Mouse (Mus musculus): ENCODE measurements around the gene Wbp11. TPM values are rescaled to one million over a fixed set of nuclear protein-coding genes. Genes with fewer than 3 reads are reported as not detected.

Wbp11 gene
- polyA plus RNA-seq, 2 experiments: 96.5 to 100 TPM

DNA sequence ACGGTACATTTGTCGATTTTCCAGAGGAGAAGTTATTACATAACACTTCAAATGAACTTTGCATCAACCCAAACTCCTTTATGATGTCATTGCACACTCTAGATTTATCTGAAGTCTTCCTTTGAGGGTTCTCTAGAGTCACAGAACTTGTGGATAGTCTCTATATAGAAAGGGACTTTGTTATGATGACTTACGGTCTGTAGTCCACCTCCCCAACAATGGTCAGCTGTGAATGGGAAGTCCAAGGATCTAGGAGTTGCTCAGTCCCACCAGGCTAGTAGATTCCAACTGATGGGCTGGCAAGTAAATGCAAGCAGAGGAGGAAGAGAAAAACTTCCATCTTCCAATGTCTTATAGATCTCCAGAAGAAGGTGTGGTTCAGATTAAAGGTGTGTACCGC is 648 bp upstream of the Wbp11 start:
- peak overlapping the region; percentile 100 for H3K4me3 ChIP-seq (replicated peaks; ENCODE audit: low read length)
- H3K9ac ChIP-seq (ENCODE audit: low read depth, low read length, severe bottlenecking): peak overlapping the region; percentile 55
- H3K27ac ChIP-seq (replicated peaks; ENCODE audit: low read depth, low read length): peak overlapping the region; percentile 82
- no peak for TF ChIP-seq POLR2A (IDR thresholded peaks at IDR 0.05; ENCODE audit: borderline replicate concordance, extremely low read depth, insufficient read depth, insufficient read length)
- no peaks in the 10 kb centered on the region for H3K27me3 ChIP-seq (ENCODE audit: control insufficient read depth, insufficient read depth, low read length)
- H3K4me2 ChIP-seq (replicated peaks; ENCODE audit: low read depth, low read length, severe bottlenecking): peak overlapping the region; percentile 50
- no peaks in the 10 kb centered on the region for H3K9me3 ChIP-seq (ENCODE audit: control insufficient read depth, low read length)
- H3K4me1 ChIP-seq (ENCODE audit: control insufficient read depth, insufficient read depth, low read length): 0 out of 2 replicates have a peak, but pooled peaks cover 3% of the 10 kb centered on the region
- 33% methylated on average over 4 of the region's 4 CpGs for WGBS
- peaks cover 19% of the 10 kb centered on the region for H3K36me3 ChIP-seq (ENCODE audit: control insufficient read depth, insufficient read depth, low read length)
- ATAC-seq (ENCODE audit: low FRiP score, low read depth) (no peak), DNase-seq (ENCODE audit: low spot score) (no peak)

GRCm38 (mm10) chr6:136827516-136827880 is 535 bp downstream of the Wbp11 start, which contains the start of gene BC049715:
BC049715 (plus strand) TSS chr6:136827626.
- WGBS: under 1% methylated on average over 33 of the region's 34 CpGs
- Histone ChIP-seq H3K4me3 (replicated peaks; ENCODE audit: low read length) (peak within 1 kb of the TSS; percentile 100), H3K27ac (replicated peaks; ENCODE audit: low read depth, low read length) (peak within 1 kb of the TSS; percentile 82), H3K4me1 (ENCODE audit: control insufficient read depth, insufficient read depth, low read length) (0 out of 2 replicates have a peak, but pooled peaks cover 3% of the 10 kb centered on the region), H3K9me3 (ENCODE audit: control insufficient read depth, low read length) (no peaks in the 10 kb centered on the region), H3K9ac (ENCODE audit: low read depth, low read length, severe bottlenecking) (peak within 1 kb of the TSS; percentile 99), H3K27me3 (ENCODE audit: control insufficient read depth, insufficient read depth, low read length) (no peaks in the 10 kb centered on the region), H3K36me3 (ENCODE audit: control insufficient read depth, insufficient read depth, low read length) (peaks cover 28% of the 10 kb centered on the region), H3K4me2 (replicated peaks; ENCODE audit: low read depth, low read length, severe bottlenecking) (peak within 1 kb of the TSS; percentile 61)
- DNase-seq (ENCODE audit: low spot score) (no peak), ATAC-seq (ENCODE audit: low FRiP score, low read depth) (no peak)
- no peak for TF ChIP-seq POLR2A (IDR thresholded peaks at IDR 0.05; ENCODE audit: borderline replicate concordance, extremely low read depth, insufficient read depth, insufficient read length)

GRCm38 (mm10) chr6:136827116-136827515 is 917 bp downstream of the Wbp11 start:
- peak overlapping the region; percentile 61 for H3K4me2 ChIP-seq (replicated peaks; ENCODE audit: low read depth, low read length, severe bottlenecking)
- H3K9ac ChIP-seq (ENCODE audit: low read depth, low read length, severe bottlenecking): peak overlapping the region; percentile 99
- TF ChIP-seq POLR2A (IDR thresholded peaks at IDR 0.05; ENCODE audit: borderline replicate concordance, extremely low read depth, insufficient read depth, insufficient read length): no peak
- H3K27me3 ChIP-seq (ENCODE audit: control insufficient read depth, insufficient read depth, low read length): no peaks in the 10 kb centered on the region
- ATAC-seq (ENCODE audit: low FRiP score, low read depth) (no peak), DNase-seq (ENCODE audit: low spot score) (no peak)
- peaks cover 31% of the 10 kb centered on the region for H3K36me3 ChIP-seq (ENCODE audit: control insufficient read depth, insufficient read depth, low read length)
- H3K9me3 ChIP-seq (ENCODE audit: control insufficient read depth, low read length): no peaks in the 10 kb centered on the region
- no peak overlapping the region for H3K27ac ChIP-seq (replicated peaks; ENCODE audit: low read depth, low read length)
- H3K4me3 ChIP-seq (replicated peaks; ENCODE audit: low read length): peak overlapping the region; percentile 100
- WGBS: 12% methylated on average over 7 of the region's 7 CpGs
- 0 out of 2 replicates have a peak, but pooled peaks cover 3% of the 10 kb centered on the region for H3K4me1 ChIP-seq (ENCODE audit: control insufficient read depth, insufficient read depth, low read length)

- ATAC-seq (ENCODE audit: low FRiP score, low read depth) (no peak), DNase-seq (ENCODE audit: low spot score) (no peak)
- Histone ChIP-seq H3K4me2 (replicated peaks; ENCODE audit: low read depth, low read length, severe bottlenecking) (no peak overlapping the region), H3K27me3 (ENCODE audit: control insufficient read depth, insufficient read depth, low read length) (no peaks in the 10 kb centered on the region), H3K9ac (ENCODE audit: low read depth, low read length, severe bottlenecking) (no peak overlapping the region), H3K9me3 (ENCODE audit: control insufficient read depth, low read length) (no peaks in the 10 kb centered on the region), H3K36me3 (ENCODE audit: control insufficient read depth, insufficient read depth, low read length) (peaks cover 52% of the 10 kb centered on the region), H3K4me1 (ENCODE audit: control insufficient read depth, insufficient read depth, low read length) (0 out of 2 replicates have a peak, but pooled peaks cover 3% of the 10 kb centered on the region), H3K4me3 (replicated peaks; ENCODE audit: low read length) (no peak overlapping the region), H3K27ac (replicated peaks; ENCODE audit: low read depth, low read length) (no peak overlapping the region)
- WGBS: 92% methylated on average over 8 of the region's 8 CpGs
- TF ChIP-seq POLR2A (IDR thresholded peaks at IDR 0.05; ENCODE audit: borderline replicate concordance, extremely low read depth, insufficient read depth, insufficient read length): no peak
These were observed 3.0 kb downstream of the Wbp11 start for GRCm38 (mm10) chr6:136824987-136825386.

DNA sequence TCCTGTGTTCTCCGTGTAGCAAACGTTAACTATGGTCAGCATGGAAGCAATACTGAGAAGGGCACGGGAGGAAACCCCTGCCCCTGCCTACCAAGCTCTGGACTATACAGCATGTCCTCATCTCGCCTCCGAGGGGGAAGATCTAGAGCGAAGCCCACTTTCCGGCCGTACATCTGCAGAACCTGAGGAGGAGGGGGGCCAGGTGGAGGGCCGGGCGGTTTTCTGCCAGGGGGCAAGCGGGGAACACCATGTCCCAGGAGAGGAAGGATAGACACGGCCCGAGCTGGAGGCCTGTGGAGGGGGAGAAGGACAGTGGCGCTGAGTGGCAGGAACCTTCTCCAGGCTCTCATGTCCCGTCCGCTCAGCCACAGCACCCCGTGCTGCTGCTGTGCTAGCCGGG is 6.9 kb downstream of the Wbp11 start:
- H3K4me1 ChIP-seq (ENCODE audit: control insufficient read depth, insufficient read depth, low read length): no peaks in the 10 kb centered on the region
- ATAC-seq (ENCODE audit: low FRiP score, low read depth) (no peak), DNase-seq (ENCODE audit: low spot score) (no peak)
- TF ChIP-seq POLR2A (IDR thresholded peaks at IDR 0.05; ENCODE audit: borderline replicate concordance, extremely low read depth, insufficient read depth, insufficient read length): no peak
- H3K27ac ChIP-seq (replicated peaks; ENCODE audit: low read depth, low read length): no peak overlapping the region
- peaks cover 90% of the 10 kb centered on the region for H3K36me3 ChIP-seq (ENCODE audit: control insufficient read depth, insufficient read depth, low read length)
- H3K4me2 ChIP-seq (replicated peaks; ENCODE audit: low read depth, low read length, severe bottlenecking): no peak overlapping the region
- WGBS: 94% methylated on average over 18 of the region's 18 CpGs
- H3K4me3 ChIP-seq (replicated peaks; ENCODE audit: low read length): no peak overlapping the region
- H3K27me3 ChIP-seq (ENCODE audit: control insufficient read depth, insufficient read depth, low read length): no peaks in the 10 kb centered on the region
- H3K9ac ChIP-seq (ENCODE audit: low read depth, low read length, severe bottlenecking): no peak overlapping the region
- no peaks in the 10 kb centered on the region for H3K9me3 ChIP-seq (ENCODE audit: control insufficient read depth, low read length)

GRCm38 (mm10) chr6:136820381-136820780 is 7.7 kb downstream of the Wbp11 start:
- no peaks in the 10 kb centered on the region for H3K4me1 ChIP-seq (ENCODE audit: control insufficient read depth, insufficient read depth, low read length)
- DNase-seq (ENCODE audit: low spot score) (no peak), ATAC-seq (ENCODE audit: low FRiP score, low read depth) (no peak)
- no peak for TF ChIP-seq POLR2A (IDR thresholded peaks at IDR 0.05; ENCODE audit: borderline replicate concordance, extremely low read depth, insufficient read depth, insufficient read length)
- no peaks in the 10 kb centered on the region for H3K9me3 ChIP-seq (ENCODE audit: control insufficient read depth, low read length)
- H3K27me3 ChIP-seq (ENCODE audit: control insufficient read depth, insufficient read depth, low read length): no peaks in the 10 kb centered on the region
- H3K36me3 ChIP-seq (ENCODE audit: control insufficient read depth, insufficient read depth, low read length): peaks cover 92% of the 10 kb centered on the region
- no peak overlapping the region for H3K27ac ChIP-seq (replicated peaks; ENCODE audit: low read depth, low read length)
- no peak overlapping the region for H3K4me2 ChIP-seq (replicated peaks; ENCODE audit: low read depth, low read length, severe bottlenecking)
- 95% methylated on average over 21 of the region's 21 CpGs for WGBS
- no peak overlapping the region for H3K9ac ChIP-seq (ENCODE audit: low read depth, low read length, severe bottlenecking)
- no peak overlapping the region for H3K4me3 ChIP-seq (replicated peaks; ENCODE audit: low read length)

Data from limb, embryonic 14.5 days (tissue).